In the genomic region with DNA sequence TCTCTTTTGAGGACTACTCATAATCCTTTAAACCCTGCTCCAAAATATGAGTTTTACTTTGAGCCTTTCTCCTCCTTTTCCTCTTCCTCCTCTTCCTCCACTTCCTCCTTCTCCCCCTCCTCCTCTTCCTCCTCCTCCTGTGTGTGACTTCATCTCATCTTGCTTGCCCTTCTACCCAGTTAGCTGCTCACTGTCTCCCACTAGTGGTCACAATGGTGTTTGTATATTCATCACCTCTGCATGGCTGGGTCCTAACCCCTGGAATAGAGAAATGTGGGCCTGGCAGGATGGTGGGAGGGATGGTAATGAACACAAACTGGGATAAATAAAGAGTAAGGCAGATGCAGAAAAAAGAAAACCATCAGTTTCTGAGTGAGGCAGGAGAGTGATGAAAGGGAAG, we compare ENCODE assay signal across 8 mouse cellular contexts.
DNase-seq lines count a peak whose midpoint lies in the region; ATAC-seq and TF ChIP-seq lines count a peak whose summit lies in the region.
"Had no signal": no experiment of that assay in that cellular context is flagged by ENCODE, and none has a peak within 500 bp of the region (broad histone marks: within the 10 kb centered on the region; RNA-seq: fewer than 3 reads in every experiment).

No protein-coding gene starts in this region.

- H3K27me3 ChIP-seq in hindbrain, embryonic 11.5 days (ENCODE audit: control insufficient read depth, insufficient read depth, low read length): no peaks in the 10 kb centered on the region
- H3K27me3 ChIP-seq in hindbrain, embryonic 13.5 days: no peaks in the 10 kb centered on the region
- H3K27me3 ChIP-seq in stomach, postnatal 0 days (ENCODE audit: control insufficient read depth, insufficient read depth, low read length): no peaks in the 10 kb centered on the region
- H3K27me3 ChIP-seq: limb, embryonic 15.5 days had no signal

- no peak overlapping the region for H3K4me2 ChIP-seq in hindbrain, embryonic 11.5 days (replicated peaks; ENCODE audit: low read depth, low read length)
- no peak overlapping the region for H3K4me2 ChIP-seq in hindbrain, embryonic 13.5 days
- no peak overlapping the region for H3K4me2 ChIP-seq in stomach, postnatal 0 days (replicated peaks; ENCODE audit: low read depth)
- H3K4me2 ChIP-seq: limb, embryonic 15.5 days had no signal

- no peak for TF ChIP-seq CTCF in lung, adult 2 months (IDR thresholded peaks at IDR 0.05; ENCODE audit: insufficient read depth, low read length)
- peak; percentile 65 for TF ChIP-seq CTCF in stomach, postnatal 0 days (IDR thresholded peaks at IDR 0.05; ENCODE audit: low read depth)

- peak; percentile 47 for DNase-seq in hindbrain, embryonic 11.5 days (ENCODE audit: low spot score)
- DNase-seq in lung, postnatal 36 days: peak; percentile 29
- DNase-seq in lung, adult 2 months: no peak
- peak; percentile 14 for DNase-seq in WW6 (ENCODE audit: low read depth, low spot score)
- no peak for DNase-seq in stomach, postnatal 0 days (ENCODE audit: low spot score)
- no peak for DNase-seq in urinary bladder, postnatal 36 days (ENCODE audit: low spot score in 2 of 2)

- no peak overlapping the region for H3K4me3 ChIP-seq in hindbrain, embryonic 11.5 days (ENCODE audit: low read depth, low read length)
- H3K4me3 ChIP-seq in hindbrain, embryonic 13.5 days: no peak overlapping the region
- H3K4me3 ChIP-seq in lung, adult 2 months (replicated peaks; ENCODE audit: extremely low read depth, low read depth, low read length): no peak overlapping the region
- H3K4me3 ChIP-seq in stomach, postnatal 0 days (ENCODE audit: low read depth, low read length): no peak overlapping the region
- H3K4me3 ChIP-seq: limb, embryonic 15.5 days had no signal

- no peak overlapping the region for H3K9ac ChIP-seq in hindbrain, embryonic 11.5 days (ENCODE audit: low read depth, low read length)
- H3K9ac ChIP-seq in hindbrain, embryonic 13.5 days: no peak overlapping the region
- no peak overlapping the region for H3K9ac ChIP-seq in stomach, postnatal 0 days (ENCODE audit: low read length)
- H3K9ac ChIP-seq: limb, embryonic 15.5 days had no signal

- ATAC-seq in hindbrain, embryonic 11.5 days (ENCODE audit: low FRiP score): no peak
- ATAC-seq in hindbrain, embryonic 13.5 days (ENCODE audit: low FRiP score): no peak
- ATAC-seq in stomach, postnatal 0 days (ENCODE audit: low FRiP score, low TSS enrichment): no peak

- H3K9me3 ChIP-seq in hindbrain, embryonic 11.5 days (ENCODE audit: control insufficient read depth, low read length): no peaks in the 10 kb centered on the region
- no peaks in the 10 kb centered on the region for H3K9me3 ChIP-seq in hindbrain, embryonic 13.5 days
- H3K9me3 ChIP-seq in stomach, postnatal 0 days (ENCODE audit: control insufficient read depth, low read length): no peaks in the 10 kb centered on the region
- H3K9me3 ChIP-seq: limb, embryonic 15.5 days had no signal

- TF ChIP-seq POLR2A in lung, adult 2 months (IDR thresholded peaks at IDR 0.05; ENCODE audit: borderline replicate concordance, extremely low read depth, low read depth, low read length): no peak

- H3K27ac ChIP-seq in hindbrain, embryonic 11.5 days (ENCODE audit: low read depth, low read length): no peak overlapping the region
- no peak overlapping the region for H3K27ac ChIP-seq in hindbrain, embryonic 13.5 days
- no peak overlapping the region for H3K27ac ChIP-seq in stomach, postnatal 0 days (replicated peaks)
- H3K27ac ChIP-seq: limb, embryonic 15.5 days had no signal

- H3K36me3 ChIP-seq in hindbrain, embryonic 11.5 days (ENCODE audit: control insufficient read depth, insufficient read depth, low read length): no peaks in the 10 kb centered on the region
- H3K36me3 ChIP-seq in hindbrain, embryonic 13.5 days: no peaks in the 10 kb centered on the region
- no peaks in the 10 kb centered on the region for H3K36me3 ChIP-seq in stomach, postnatal 0 days (ENCODE audit: control insufficient read depth, insufficient read depth, low read length)
- H3K36me3 ChIP-seq: limb, embryonic 15.5 days had no signal

- no peaks in the 10 kb centered on the region for H3K4me1 ChIP-seq in hindbrain, embryonic 11.5 days (replicated peaks; ENCODE audit: control insufficient read depth, insufficient read depth, low read length)
- H3K4me1 ChIP-seq in hindbrain, embryonic 13.5 days (replicated peaks): no peaks in the 10 kb centered on the region
- H3K4me1 ChIP-seq in lung, adult 2 months (ENCODE audit: control insufficient read depth, insufficient read depth, low read length): no peaks in the 10 kb centered on the region
- no peaks in the 10 kb centered on the region for H3K4me1 ChIP-seq in stomach, postnatal 0 days (replicated peaks; ENCODE audit: control insufficient read depth, insufficient read depth)
- H3K4me1 ChIP-seq: limb, embryonic 15.5 days had no signal

- no peak for TF ChIP-seq EP300 in stomach, postnatal 0 days (optimal IDR thresholded peaks at IDR 0.05)

Comparison
In these comparisons a context has a peak if more than half of its experiments do, and no peak if none do; other contexts are left out.
1. DNase-seq: peak in hindbrain, embryonic 11.5 days (single experiment), lung, postnatal 36 days (single experiment) and WW6 (single experiment); none in lung, adult 2 months (single experiment), stomach, postnatal 0 days (single experiment) and urinary bladder, postnatal 36 days (0 of 2).